Mouse (Mus musculus): Measurements from ENCODE around the gene Pcdh11x. TPM values are rescaled to one million over a fixed set of nuclear protein-coding genes. Genes with fewer than 3 reads are reported as not detected.
"Not testable (repeated sequence)": the region's sequence is repeated elsewhere in the genome, so short reads cannot be mapped to it uniquely, and the experiment has no call there.

The Pcdh11x gene
- total RNA-seq (2021) (under 1 TPM; 0.10 to 0.12 TPM), polyA plus RNA-seq (2012; rRNA removed) (0.10 and 0.30 TPM in 2 replicates)
- long read RNA-seq, result 0 reads

- DNase-seq, result no peak
Observed at GRCm38 (mm10) chrX:120290011-120290899, at the start of gene Pcdh11x. Gene Pcdh11x, plus strand, starts transcription at chrX:120290259.

GRCm38 (mm10) chrX:120260089-120260488, 30.0 kb upstream of the Pcdh11x start:
- DNase-seq, result no peak

- DNase-seq, result no peak
Observed at GRCm38 (mm10) chrX:120285522-120285921, 4.5 kb upstream of the Pcdh11x start.

- no peak for DNase-seq
Observed at GRCm38 (mm10) chrX:120287502-120287901, 2.6 kb upstream of the Pcdh11x start.

- DNase-seq, result no peak
Observed at GRCm38 (mm10) chrX:120290900-120291280, 831 bp downstream of the Pcdh11x start.

- no peak for DNase-seq
Observed at GRCm38 (mm10) chrX:120291696-120292095, 1.6 kb downstream of the Pcdh11x start.

GRCm38 (mm10) chrX:120292832-120293750, 3.0 kb downstream of the Pcdh11x start:
- no peak for DNase-seq

- no peak for DNase-seq
Observed at GRCm38 (mm10) chrX:120301469-120302175, 11.6 kb downstream of the Pcdh11x start.

GRCm38 (mm10) chrX:120312995-120313394, 22.9 kb downstream of the Pcdh11x start, which contains the start of gene H2afb3:
Gene H2afb3, minus strand, starts transcription at chrX:120313095.
- DNase-seq, result not testable (repeated sequence)

GRCm38 (mm10) chrX:120466225-120466624, 176.2 kb downstream of the Pcdh11x start:
- no peak for DNase-seq

GRCm38 (mm10) chrX:120486428-120486827, 196.4 kb downstream of the Pcdh11x start:
- DNase-seq, result no peak

GRCm38 (mm10) chrX:120524986-120525385, 234.9 kb downstream of the Pcdh11x start:
- no peak for DNase-seq

GRCm38 (mm10) chrX:120599309-120599708, 309.2 kb downstream of the Pcdh11x start:
- no peak for DNase-seq

- DNase-seq, result no peak
Observed at GRCm38 (mm10) chrX:120618460-120618859, 328.4 kb downstream of the Pcdh11x start.

GRCm38 (mm10) chrX:120670236-120670635, 380.2 kb downstream of the Pcdh11x start:
- not testable (repeated sequence) for DNase-seq

GRCm38 (mm10) chrX:120734144-120734543, 444.1 kb downstream of the Pcdh11x start:
- no peak for DNase-seq

GRCm38 (mm10) chrX:120735792-120736191, 445.7 kb downstream of the Pcdh11x start:
- no peak for DNase-seq

- DNase-seq, result no peak
Observed at GRCm38 (mm10) chrX:120944556-120944955, 654.5 kb downstream of the Pcdh11x start.
